ENCODE assay signal across 8 mouse cellular contexts in genomic region chr4:65477106-65477505, GRCm38 (mm10).
DNase-seq lines count a peak whose midpoint lies in the region; ATAC-seq and TF ChIP-seq lines count a peak whose summit lies in the region.

No protein-coding gene starts in this region.

- WGBS in liver, postnatal 0 days (ENCODE audit: insufficient replicate concordance) = 48% methylated on average over 6 of the region's 6 CpGs
- 53% methylated on average over 6 of the region's 6 CpGs for WGBS in liver, embryonic 12.5 days (ENCODE audit: insufficient replicate concordance)
- 52% methylated on average over 6 of the region's 6 CpGs for WGBS in heart, adult 2 months
- WGBS in olfactory bulb, adult 2 months = 37% methylated on average over 6 of the region's 6 CpGs
- WGBS in kidney, embryonic 15.5 days = 37% methylated on average over 6 of the region's 6 CpGs

- no peak overlapping the region for H3K9ac ChIP-seq in liver, postnatal 0 days (replicated peaks)
- no peak overlapping the region for H3K9ac ChIP-seq in liver, embryonic 12.5 days
- no peak overlapping the region for H3K9ac ChIP-seq in heart, adult 2 months (ENCODE audit: low read depth, low read length)
- no peak overlapping the region for H3K9ac ChIP-seq in kidney, embryonic 15.5 days

- ATAC-seq in liver, postnatal 0 days = peak; percentile 51; the same call in 1 of the 2 replicates
- no peak for ATAC-seq in liver, embryonic 12.5 days
- no peak for ATAC-seq in inflammation-experienced regulatory T-cells, adult 6 months
- no peak; the same call in 1 of the 2 replicates for ATAC-seq in kidney, embryonic 15.5 days (replicated peaks; ENCODE audit: low FRiP score)

- no peak for TF ChIP-seq CTCF in liver, postnatal 0 days (IDR thresholded peaks at IDR 0.05; ENCODE audit: low read depth)
- no peak for TF ChIP-seq CTCF in heart, adult 2 months (IDR thresholded peaks at IDR 0.05)
- TF ChIP-seq CTCF in olfactory bulb, adult 2 months (IDR thresholded peaks at IDR 0.05; ENCODE audit: insufficient read depth, low read depth, low read length) = no peak

- peak; percentile 18 for DNase-seq in liver, postnatal 0 days
- DNase-seq in embryo, embryonic 11 days = peak; percentile 26
- peak; percentile 65 to 80 for DNase-seq in heart, adult 2 months
- DNase-seq in left cerebral cortex, adult 18-20 months (ENCODE audit: low spot score in 2 of 2) = peak; percentile 65 to 71

- no peak overlapping the region for H3K4me2 ChIP-seq in liver, postnatal 0 days (ENCODE audit: low read depth, low read length)
- no peak overlapping the region for H3K4me2 ChIP-seq in liver, embryonic 12.5 days
- H3K4me2 ChIP-seq in kidney, embryonic 15.5 days = no peak overlapping the region

- intact Hi-C loops in heart, adult 2 months (cut with DNase I) = no loop called here

- H3K27ac ChIP-seq in liver, postnatal 0 days (ENCODE audit: low read depth) = no peak overlapping the region
- no peak overlapping the region for H3K27ac ChIP-seq in liver, embryonic 12.5 days
- peak overlapping the region; percentile 43; the same call in 1 of the 2 replicates for H3K27ac ChIP-seq in heart, adult 2 months
- H3K27ac ChIP-seq in olfactory bulb, adult 2 months (ENCODE audit: insufficient read depth, low read depth, low read length) = peak overlapping the region; percentile 4; the same call in 1 of the 2 replicates
- no peak overlapping the region for H3K27ac ChIP-seq in kidney, embryonic 15.5 days

- no peaks in the 10 kb centered on the region for H3K9me3 ChIP-seq in liver, postnatal 0 days (ENCODE audit: low read length)
- H3K9me3 ChIP-seq in liver, embryonic 12.5 days (replicated peaks) = no peaks in the 10 kb centered on the region
- no peaks in the 10 kb centered on the region for H3K9me3 ChIP-seq in kidney, embryonic 15.5 days (replicated peaks)

- H3K4me1 ChIP-seq in liver, postnatal 0 days (ENCODE audit: insufficient read depth) = no peaks in the 10 kb centered on the region
- no peaks in the 10 kb centered on the region for H3K4me1 ChIP-seq in liver, embryonic 12.5 days
- peaks cover 1% of the 10 kb centered on the region; the same call in 1 of the 2 replicates for H3K4me1 ChIP-seq in heart, adult 2 months (ENCODE audit: control insufficient read depth, insufficient read depth, low read length)
- peaks cover 13% of the 10 kb centered on the region for H3K4me1 ChIP-seq in olfactory bulb, adult 2 months (ENCODE audit: control insufficient read depth, insufficient read depth, low read length)
- peaks cover 4% of the 10 kb centered on the region for H3K4me1 ChIP-seq in kidney, embryonic 15.5 days

- no peaks in the 10 kb centered on the region for H3K36me3 ChIP-seq in liver, postnatal 0 days (replicated peaks; ENCODE audit: insufficient read depth, low read length)
- no peaks in the 10 kb centered on the region for H3K36me3 ChIP-seq in liver, embryonic 12.5 days
- H3K36me3 ChIP-seq in heart, adult 2 months (ENCODE audit: control insufficient read depth, insufficient read depth, low read length) = no peaks in the 10 kb centered on the region
- no peaks in the 10 kb centered on the region for H3K36me3 ChIP-seq in kidney, embryonic 15.5 days

- no peaks in the 10 kb centered on the region for H3K79me2 ChIP-seq in heart, adult 2 months (replicated peaks; ENCODE audit: control insufficient read depth, insufficient read depth, low read length)

- no peak overlapping the region for H3K4me3 ChIP-seq in liver, postnatal 0 days (ENCODE audit: low read depth, low read length)
- no peak overlapping the region for H3K4me3 ChIP-seq in liver, embryonic 12.5 days
- no peak overlapping the region for H3K4me3 ChIP-seq in heart, adult 2 months
- H3K4me3 ChIP-seq in olfactory bulb, adult 2 months (ENCODE audit: insufficient read depth, low read depth, low read length) = no peak overlapping the region
- H3K4me3 ChIP-seq in kidney, embryonic 15.5 days (replicated peaks) = no peak overlapping the region

- no peaks in the 10 kb centered on the region for H3K27me3 ChIP-seq in liver, postnatal 0 days (ENCODE audit: insufficient read depth, low read length)
- no peaks in the 10 kb centered on the region for H3K27me3 ChIP-seq in liver, embryonic 12.5 days (replicated peaks)
- H3K27me3 ChIP-seq in heart, adult 2 months (ENCODE audit: control insufficient read depth, insufficient read depth, low read length) = no peaks in the 10 kb centered on the region
- H3K27me3 ChIP-seq in kidney, embryonic 15.5 days = no peaks in the 10 kb centered on the region

- TF ChIP-seq POLR2A in heart, adult 2 months (IDR thresholded peaks at IDR 0.05; ENCODE audit: insufficient read depth, low read depth, low read length) = no peak
- TF ChIP-seq POLR2A in olfactory bulb, adult 2 months (IDR thresholded peaks at IDR 0.05; ENCODE audit: insufficient read depth, low read depth, low read length) = no peak

- no peak for TF ChIP-seq EP300 in liver, postnatal 0 days (IDR thresholded peaks at IDR 0.05; ENCODE audit: low read depth)
- TF ChIP-seq EP300 in heart, adult 2 months (IDR thresholded peaks at IDR 0.05; ENCODE audit: insufficient read depth, low read depth, low read length) = no peak

Comparison
In these comparisons a context has a peak if more than half of its experiments do, and no peak if none do; other contexts are left out.
1. DNase-seq: peak in every context shown above with its lines; median percentile 72 in heart, adult 2 months; 68 in left cerebral cortex, adult 18-20 months; 26 in embryo, embryonic 11 days; 18 in liver, postnatal 0 days.
2. H3K27ac ChIP-seq: peak in heart, adult 2 months (single experiment) and olfactory bulb, adult 2 months (single experiment); none in liver, postnatal 0 days (single experiment), liver, embryonic 12.5 days (single experiment) and kidney, embryonic 15.5 days (single experiment).